Mouse (Mus musculus) 416B (cell line): ENCODE measurements around the gene Best1.

Experiments
- DNase-seq: peaks from one replicate; pipeline ENCODE4 v3.0.0; 2011; ENCODE audit warnings: low read depth

The Best1 gene

GRCm38 (mm10) chr19:9991304-9991703, 10.1 kb downstream of the Best1 start:
- DNase-seq, result peak; percentile 87

GRCm38 (mm10) chr19:9989884-9990256, 11.6 kb downstream of the Best1 start:
- DNase-seq, result no peak

GRCm38 (mm10) chr19:9989171-9989883, 12.1 kb downstream of the Best1 start:
- DNase-seq, result peak; percentile 61

- no peak for DNase-seq
Measured at GRCm38 (mm10) chr19:9987593-9987992, 13.8 kb downstream of the Best1 start.

- DNase-seq, result peak; percentile 87
Measured at GRCm38 (mm10) chr19:9987192-9987591, 14.2 kb downstream of the Best1 start.

GRCm38 (mm10) chr19:9985900-9986421, 15.5 kb downstream of the Best1 start:
- peak; percentile 35 for DNase-seq

GRCm38 (mm10) chr19:9985190-9985899, 16.1 kb downstream of the Best1 start:
- peak; percentile 20 for DNase-seq

GRCm38 (mm10) chr19:9984111-9985055, 17.1 kb downstream of the Best1 start:
- peak; percentile 97 for DNase-seq

- peak; percentile 90 for DNase-seq
Measured at GRCm38 (mm10) chr19:9982852-9983542, 18.4 kb downstream of the Best1 start.

- DNase-seq, result peak; percentile 98
Measured at GRCm38 (mm10) chr19:9982151-9982851, 19.1 kb downstream of the Best1 start.

GRCm38 (mm10) chr19:9981621-9982020, 19.8 kb downstream of the Best1 start:
- DNase-seq, result no peak

GRCm38 (mm10) chr19:9980258-9980657, 21.2 kb downstream of the Best1 start, which contains the start of gene Fth1:
TSS of gene Fth1 (plus strand) at chr19:9980598.
- no peak for DNase-seq

GRCm38 (mm10) chr19:9979156-9979555, 22.3 kb downstream of the Best1 start:
- no peak for DNase-seq

- peak; percentile 96 for DNase-seq
Measured at GRCm38 (mm10) chr19:9978431-9978951, 22.9 kb downstream of the Best1 start.

- DNase-seq, result no peak
Measured at GRCm38 (mm10) chr19:9977085-9977484, 24.3 kb downstream of the Best1 start.

- peak; percentile 69 for DNase-seq
Measured at GRCm38 (mm10) chr19:9974853-9975252, 26.6 kb downstream of the Best1 start.

GRCm38 (mm10) chr19:9968081-9968787, 33.2 kb downstream of the Best1 start:
- DNase-seq, result no peak

GRCm38 (mm10) chr19:9966096-9966867, 35.2 kb downstream of the Best1 start:
- no peak for DNase-seq
